Mouse (Mus musculus) brown adipose tissue, adult 24 weeks (tissue): ENCODE measurements at regions not wholly inside any gene's neighbourhood (a gene's known extent, or its start where the extent isn't known, plus 50 kb on each side); places are given as distances from the start of the nearest gene placed in this dataset.

Experiments
- H3K27ac ChIP-seq: fragments of 200-500 bp; replicated peaks from 2 replicates; pipeline ENCODE4 v1.5.1; 2012; ENCODE audit warnings: low read depth, mild to moderate bottlenecking, low read length
- H3K4me1 ChIP-seq: fragments of 200-500 bp; 2 replicates; pipeline ENCODE4 v1.6.1; 2012; ENCODE audit warnings: low read length, mixed read lengths; ENCODE audit not compliant: control insufficient read depth, insufficient read depth, insufficient read length
- H3K4me3 ChIP-seq: fragments of 200-500 bp; 2 replicates; pipeline ENCODE4 v1.5.1; 2012; ENCODE audit warnings: low read depth, mild to moderate bottlenecking, low read length, moderate library complexity; ENCODE audit not compliant: insufficient read depth

DNA sequence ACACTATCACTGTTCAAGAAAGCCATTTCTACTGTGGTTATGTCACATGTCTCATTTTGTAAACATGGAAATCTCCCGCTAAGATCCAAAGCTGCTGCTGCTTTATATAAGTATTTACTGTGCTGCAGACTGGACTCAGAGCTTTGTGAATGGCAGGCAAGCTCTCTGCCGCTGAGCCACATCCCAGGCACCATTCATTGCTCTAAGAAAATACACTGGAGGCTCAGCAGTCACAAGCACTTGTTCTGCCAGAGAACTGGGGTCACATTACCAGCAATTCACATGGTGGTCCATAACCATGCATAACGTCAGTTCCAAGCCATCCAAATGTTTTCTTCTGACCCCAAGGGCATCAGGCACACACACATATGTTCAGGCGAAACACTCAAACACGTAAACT, 268.2 kb downstream of the Zfp704 start:
- 0 out of 2 replicates have a peak, but pooled peaks cover 8% of the 10 kb centered on the region for H3K4me1 ChIP-seq
- no peak overlapping the region for H3K4me3 ChIP-seq
- H3K27ac ChIP-seq, result no peak overlapping the region

DNA sequence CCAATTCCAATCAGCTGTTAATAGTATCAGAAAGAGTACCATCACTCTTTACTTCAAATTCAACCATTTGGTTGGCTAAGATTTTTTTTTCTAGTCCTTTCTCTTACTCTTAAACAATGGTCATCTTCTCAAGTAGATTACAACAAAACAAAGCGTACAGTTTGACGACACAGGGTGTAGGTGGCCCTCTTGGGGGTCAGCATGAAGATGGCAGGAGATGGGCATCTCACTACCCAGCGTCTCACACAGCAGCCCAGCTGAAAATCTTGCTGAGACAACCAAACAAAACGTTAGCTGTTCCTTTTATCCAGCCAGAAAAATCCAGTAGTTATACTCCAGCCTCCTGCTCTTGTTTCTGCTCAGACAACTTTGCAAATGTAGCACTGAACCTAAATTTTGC, 268.6 kb downstream of the Zfp704 start:
- no peak overlapping the region for H3K4me3 ChIP-seq
- 0 out of 2 replicates have a peak, but pooled peaks cover 8% of the 10 kb centered on the region for H3K4me1 ChIP-seq

DNA sequence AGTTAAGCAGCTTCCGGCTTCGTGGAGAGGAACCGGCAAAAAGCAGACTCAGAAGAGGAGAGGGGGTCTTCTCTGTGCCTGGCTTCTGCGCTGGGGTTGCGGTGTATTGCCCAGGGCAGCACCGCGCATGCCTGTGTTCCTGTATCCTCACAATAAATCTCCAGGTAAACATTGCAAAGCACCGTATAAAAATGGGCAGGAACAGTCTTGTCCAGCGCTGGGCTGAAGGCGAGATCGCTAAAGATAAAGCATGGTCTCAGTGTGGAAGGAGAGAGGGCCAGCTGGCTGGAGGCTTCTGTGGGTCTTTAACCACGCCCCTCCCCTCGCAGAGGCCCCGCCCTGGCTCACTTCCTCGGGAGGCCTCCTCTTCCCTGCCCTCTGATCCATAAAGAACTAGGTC, 269.1 kb downstream of the Zfp704 start:
- H3K4me3 ChIP-seq, result peak overlapping the region; percentile 48
- no peak overlapping the region for H3K27ac ChIP-seq
- 0 out of 2 replicates have a peak, but pooled peaks cover 8% of the 10 kb centered on the region for H3K4me1 ChIP-seq

More for the DNA sequence above, 268.6 kb downstream of the Zfp704 start:
- no peak overlapping the region for H3K27ac ChIP-seq

DNA sequence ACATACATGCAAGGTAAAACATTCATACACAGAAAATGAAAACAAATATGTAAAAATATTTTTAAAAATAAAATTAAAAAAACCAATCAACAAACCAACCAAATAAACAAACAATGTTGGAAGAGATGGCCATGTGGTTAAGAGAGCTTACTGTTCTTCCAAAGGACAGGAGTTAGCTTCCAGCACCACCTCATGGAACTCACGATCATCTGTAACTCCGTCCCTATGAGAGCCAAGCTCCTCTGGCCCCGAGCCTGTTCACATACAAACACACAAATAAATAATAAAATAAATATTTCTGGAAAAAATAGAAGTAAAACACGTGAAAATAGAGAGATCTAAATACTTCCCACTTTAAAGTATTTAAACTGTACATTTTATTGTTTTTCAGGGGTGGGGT, 269.5 kb downstream of the Zfp704 start:
- Histone ChIP-seq H3K4me1 (0 out of 2 replicates have a peak, but pooled peaks cover 8% of the 10 kb centered on the region), H3K27ac (no peak overlapping the region), H3K4me3 (peak overlapping the region; percentile 48)

DNA sequence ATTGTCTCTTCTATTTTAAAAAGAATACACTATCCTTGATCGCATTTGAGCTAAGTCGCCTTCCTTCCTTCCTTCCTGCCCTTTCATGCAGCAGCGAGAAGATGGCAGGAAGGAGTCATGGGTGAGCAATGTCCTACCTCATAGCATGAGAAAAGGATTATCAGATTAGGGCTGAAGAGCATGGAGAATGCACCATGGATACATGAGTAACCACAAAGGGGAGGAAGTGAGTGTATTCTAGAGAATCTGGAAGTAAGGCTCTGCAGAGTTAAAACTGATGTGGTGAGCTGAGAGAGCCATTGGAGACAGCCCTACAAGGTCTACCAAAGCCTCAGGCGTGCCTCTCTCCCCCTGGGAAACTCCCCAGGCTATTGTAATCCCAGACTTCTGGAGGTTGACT, 270.2 kb downstream of the Zfp704 start:
- H3K4me1 ChIP-seq, result 0 out of 2 replicates have a peak, but pooled peaks cover 8% of the 10 kb centered on the region
- H3K27ac ChIP-seq, result no peak overlapping the region
- H3K4me3 ChIP-seq, result no peak overlapping the region

DNA sequence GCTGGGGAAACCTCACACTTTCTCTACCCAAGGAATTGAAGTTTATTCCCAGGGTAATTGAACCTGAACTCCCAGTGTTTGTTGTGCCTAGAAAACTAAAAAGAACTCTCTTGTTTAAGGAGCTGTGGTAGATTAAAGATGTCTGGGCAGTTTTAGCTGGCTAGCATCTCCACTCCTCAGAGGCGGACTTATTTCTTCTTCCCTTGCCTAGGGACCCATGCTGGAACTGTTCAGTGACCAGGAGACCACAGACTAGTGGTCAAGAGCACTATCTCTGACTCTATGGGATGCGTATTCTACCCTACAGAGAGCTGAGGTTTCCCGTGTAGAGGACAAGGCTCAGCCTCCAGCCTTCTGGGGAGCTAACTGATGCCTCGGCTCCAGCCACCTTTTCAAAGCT, 274.3 kb downstream of the Zfp704 start:
- no peak overlapping the region for H3K4me3 ChIP-seq
- no peak overlapping the region for H3K27ac ChIP-seq
- H3K4me1 ChIP-seq, result peaks cover 3% of the 10 kb centered on the region; the same call in 1 of the 2 replicates
